Mouse (Mus musculus): ENCODE measurements around the gene Vmn2r10. TPM values are rescaled to one million over a fixed set of nuclear protein-coding genes. Genes with fewer than 3 reads are reported as not detected.

Gene Vmn2r10
- polyA plus RNA-seq (2012; ENCODE audit: low replicate concordance), result not detected in 2 replicates

DNA sequence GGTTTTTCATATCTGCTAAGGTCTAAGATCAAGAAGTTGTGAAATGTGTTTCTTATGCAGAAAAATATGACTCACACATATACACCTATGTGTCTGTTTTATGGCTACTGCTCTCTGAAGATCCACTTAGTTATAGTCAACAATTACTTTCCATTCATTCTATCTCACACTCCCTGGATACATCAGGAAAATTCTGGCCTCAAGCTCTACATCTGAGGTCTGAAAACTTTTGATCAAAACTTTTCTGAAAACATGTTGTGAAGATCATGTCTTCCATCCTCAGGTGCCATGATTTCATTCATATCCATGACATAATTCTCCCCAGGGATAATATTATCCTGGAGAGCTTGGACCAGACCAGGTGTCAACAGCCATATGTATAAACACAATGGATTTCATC is at the start of gene Vmn2r10:
TSS of gene Vmn2r10 (minus strand) at position 101 of the 400 bp plus-strand sequence.

Other genes with a start within 250 kb of the Vmn2r10 start
- 1.5 and 1.8 TPM in 2 replicates for gene Rnf212, start 231.5 kb downstream of the Vmn2r10 start, polyA plus RNA-seq (2012; ENCODE audit: low replicate concordance)
- not detected in 2 replicates for gene Tmed11, start 211.2 kb downstream of the Vmn2r10 start, polyA plus RNA-seq (2012; ENCODE audit: low replicate concordance)
- gene Vmn2r8, start 197.7 kb downstream of the Vmn2r10 start, polyA plus RNA-seq (2012; ENCODE audit: low replicate concordance), result 0.02 TPM in 1 of 2 replicates, not detected in the other
- 0.01 TPM in 1 of 2 replicates, not detected in the other for gene Vmn2r9, start 153.9 kb downstream of the Vmn2r10 start, polyA plus RNA-seq (2012; ENCODE audit: low replicate concordance)
- not detected in 2 replicates for gene Vmn2r11, start 53.0 kb upstream of the Vmn2r10 start, polyA plus RNA-seq (2012; ENCODE audit: low replicate concordance)
- gene Vmn2r12, start 91.4 kb upstream of the Vmn2r10 start, polyA plus RNA-seq (2012; ENCODE audit: low replicate concordance), result not detected in 2 replicates
- gene Vmn2r13, start 185.7 kb upstream of the Vmn2r10 start, polyA plus RNA-seq (2012; ENCODE audit: low replicate concordance), result not detected in 2 replicates
- not detected in 2 replicates for gene Vmn2r14, start 218.2 kb upstream of the Vmn2r10 start, polyA plus RNA-seq (2012; ENCODE audit: low replicate concordance)

All from leukemia stem cell, adult 10-12 weeks (primary cell).